Comparison of ENCODE assay signal across 8 mouse cellular contexts in genomic region chr5:142478829-142479435, GRCm38 (mm10). TPM values are rescaled to one million over a fixed set of nuclear protein-coding genes. Genes with fewer than 3 reads are reported as not detected.
DNase-seq lines count a peak whose midpoint lies in the region; ATAC-seq and TF ChIP-seq lines count a peak whose summit lies in the region.

No protein-coding gene starts in this region.

- H3K36me3 ChIP-seq in ES-Bruce4 (ENCODE audit: control insufficient read depth, insufficient read depth, low read length, poor library complexity, severe bottlenecking) = no peaks in the 10 kb centered on the region
- no peaks in the 10 kb centered on the region for H3K36me3 ChIP-seq in forebrain, embryonic 11.5 days (ENCODE audit: control insufficient read depth, insufficient read depth, low read length)
- no peaks in the 10 kb centered on the region; the same call in 1 of the 2 replicates for H3K36me3 ChIP-seq in heart, embryonic 15.5 days
- H3K36me3 ChIP-seq in liver, embryonic 14.5 days (replicated peaks; ENCODE audit: control insufficient read depth, insufficient read depth, low read depth) = no peaks in the 10 kb centered on the region
- peaks cover 28% of the 10 kb centered on the region for H3K36me3 ChIP-seq in neural tube, embryonic 13.5 days
- no peaks in the 10 kb centered on the region for H3K36me3 ChIP-seq in stomach, postnatal 0 days (ENCODE audit: control insufficient read depth, insufficient read depth, low read length)

- peak; percentile 56 for DNase-seq in c-Kit-positive CD71-positive TER-119-negative erythroid progenitor cells, embryonic 14.5 days (ENCODE audit: low read depth)
- DNase-seq in forebrain, embryonic 11.5 days (ENCODE audit: low spot score) = peak; percentile 91
- DNase-seq in kidney, postnatal 14 days = peak; percentile 84
- DNase-seq in liver, embryonic 14.5 days (ENCODE audit: low read depth in 3 of 3, low spot score in 3 of 3) = peak; percentile 42 to 47 (median 43)
- peak; percentile 85 for DNase-seq in stomach, postnatal 0 days (ENCODE audit: low spot score)

- TF ChIP-seq CTCF in ES-Bruce4 (IDR thresholded peaks at IDR 0.05; ENCODE audit: low read depth, low read length) = peak; percentile 90
- TF ChIP-seq CTCF in liver, embryonic 14.5 days (IDR thresholded peaks at IDR 0.05; ENCODE audit: low read depth) = peak; percentile 94
- TF ChIP-seq CTCF in stomach, postnatal 0 days (IDR thresholded peaks at IDR 0.05; ENCODE audit: low read depth) = peak; percentile 92

- H3K9me3 ChIP-seq in ES-Bruce4 (replicated peaks; ENCODE audit: control insufficient read depth, insufficient read depth, low read length, poor library complexity, severe bottlenecking) = no peaks in the 10 kb centered on the region
- no peaks in the 10 kb centered on the region for H3K9me3 ChIP-seq in forebrain, embryonic 11.5 days (ENCODE audit: control insufficient read depth, low read length)
- H3K9me3 ChIP-seq in heart, embryonic 15.5 days (replicated peaks) = no peaks in the 10 kb centered on the region
- H3K9me3 ChIP-seq in liver, embryonic 14.5 days (ENCODE audit: control insufficient read depth, low read length) = no peaks in the 10 kb centered on the region
- no peaks in the 10 kb centered on the region for H3K9me3 ChIP-seq in neural tube, embryonic 13.5 days
- no peaks in the 10 kb centered on the region for H3K9me3 ChIP-seq in stomach, postnatal 0 days (ENCODE audit: control insufficient read depth, low read length)

- 31% methylated on average over 17 of the region's 17 CpGs for WGBS in forebrain, embryonic 11.5 days
- whole genome bisulfite sequencing in heart, embryonic 15.5 days = 29% methylated on average over 17 of the region's 17 CpGs
- 36% methylated on average over 17 of the region's 17 CpGs for WGBS in liver, embryonic 14.5 days (ENCODE audit: insufficient replicate concordance)
- WGBS in neural tube, embryonic 13.5 days = 31% methylated on average over 17 of the region's 17 CpGs
- 31% methylated on average over 17 of the region's 17 CpGs for WGBS in stomach, postnatal 0 days

- no peak overlapping the region for H3K4me3 ChIP-seq in ES-Bruce4 (ENCODE audit: low read depth, low read length)
- H3K4me3 ChIP-seq in forebrain, embryonic 11.5 days (ENCODE audit: low read depth, low read length) = no peak overlapping the region
- peak overlapping the region; percentile 26 for H3K4me3 ChIP-seq in heart, embryonic 15.5 days
- no peak overlapping the region for H3K4me3 ChIP-seq in liver, embryonic 14.5 days (ENCODE audit: insufficient read depth in 1 of 2, low read depth in 2 of 2, low read length in 2 of 2)
- no peak overlapping the region for H3K4me3 ChIP-seq in neural tube, embryonic 13.5 days
- H3K4me3 ChIP-seq in stomach, postnatal 0 days (ENCODE audit: low read depth, low read length) = no peak overlapping the region

- H3K4me1 ChIP-seq in ES-Bruce4 (ENCODE audit: control insufficient read depth, insufficient read depth, low read length) = peaks cover 6% of the 10 kb centered on the region
- no peaks in the 10 kb centered on the region for H3K4me1 ChIP-seq in forebrain, embryonic 11.5 days (replicated peaks; ENCODE audit: control insufficient read depth, insufficient read depth, low read length)
- H3K4me1 ChIP-seq in heart, embryonic 15.5 days (replicated peaks) = peaks cover 19% of the 10 kb centered on the region
- H3K4me1 ChIP-seq in liver, embryonic 14.5 days (replicated peaks; ENCODE audit: control insufficient read depth in 2 of 2, insufficient read depth in 2 of 2, low read length in 1 of 2) = no peaks in the 10 kb centered on the region
- peaks cover 13% of the 10 kb centered on the region for H3K4me1 ChIP-seq in neural tube, embryonic 13.5 days (replicated peaks)
- no peaks in the 10 kb centered on the region for H3K4me1 ChIP-seq in stomach, postnatal 0 days (replicated peaks; ENCODE audit: control insufficient read depth, insufficient read depth)

- no peak overlapping the region; the same call in 1 of the 2 replicates for H3K9ac ChIP-seq in ES-Bruce4 (ENCODE audit: low read depth, poor library complexity, severe bottlenecking)
- no peak overlapping the region; the same call in 1 of the 2 replicates for H3K9ac ChIP-seq in forebrain, embryonic 11.5 days (ENCODE audit: low read length)
- H3K9ac ChIP-seq in heart, embryonic 15.5 days = no peak overlapping the region; the same call in 1 of the 2 replicates
- no peak overlapping the region for H3K9ac ChIP-seq in liver, embryonic 14.5 days (replicated peaks)
- no peak overlapping the region for H3K9ac ChIP-seq in neural tube, embryonic 13.5 days
- 0 out of 2 replicates have a peak overlapping the region, but pooled peaks have one; percentile 23 for H3K9ac ChIP-seq in stomach, postnatal 0 days (ENCODE audit: low read length)

- no peak overlapping the region for H3K4me2 ChIP-seq in forebrain, embryonic 11.5 days (ENCODE audit: low read depth, low read length, severe bottlenecking)
- peak overlapping the region; percentile 53 for H3K4me2 ChIP-seq in heart, embryonic 15.5 days
- H3K4me2 ChIP-seq in liver, embryonic 14.5 days (ENCODE audit: low read depth) = no peak overlapping the region
- peak overlapping the region; percentile 24; the same call in 1 of the 2 replicates for H3K4me2 ChIP-seq in neural tube, embryonic 13.5 days
- H3K4me2 ChIP-seq in stomach, postnatal 0 days (replicated peaks; ENCODE audit: low read depth) = peak overlapping the region; percentile 46

- H3K27me3 ChIP-seq in ES-Bruce4 (ENCODE audit: control insufficient read depth, insufficient read depth, low read length, poor library complexity, severe bottlenecking) = no peaks in the 10 kb centered on the region
- H3K27me3 ChIP-seq in forebrain, embryonic 11.5 days (ENCODE audit: control insufficient read depth, insufficient read depth, low read length) = no peaks in the 10 kb centered on the region
- no peaks in the 10 kb centered on the region for H3K27me3 ChIP-seq in heart, embryonic 15.5 days
- no peaks in the 10 kb centered on the region for H3K27me3 ChIP-seq in liver, embryonic 14.5 days (ENCODE audit: control insufficient read depth, insufficient read depth, low read length)
- no peaks in the 10 kb centered on the region for H3K27me3 ChIP-seq in neural tube, embryonic 13.5 days
- no peaks in the 10 kb centered on the region for H3K27me3 ChIP-seq in stomach, postnatal 0 days (ENCODE audit: control insufficient read depth, insufficient read depth, low read length)

- TF ChIP-seq EP300 in ES-Bruce4 (IDR thresholded peaks at IDR 0.05; ENCODE audit: insufficient read depth, low read depth, low read length) = 0 out of 2 replicates have a peak, but pooled peaks have one; percentile 27
- no peak for TF ChIP-seq EP300 in liver, embryonic 14.5 days (IDR thresholded peaks at IDR 0.05; ENCODE audit: low read depth)
- no peak for TF ChIP-seq EP300 in stomach, postnatal 0 days (optimal IDR thresholded peaks at IDR 0.05)

- peak; percentile 69 for ATAC-seq in forebrain, embryonic 11.5 days (replicated peaks; ENCODE audit: low FRiP score)
- ATAC-seq in heart, embryonic 15.5 days (replicated peaks; ENCODE audit: insufficient number of reproducible peaks, insufficient read depth, low FRiP score, low read depth) = peak; percentile 54; the same call in 1 of the 2 replicates
- ATAC-seq in liver, embryonic 14.5 days (ENCODE audit: insufficient read depth) = no peak
- ATAC-seq in neural tube, embryonic 13.5 days (ENCODE audit: low read depth) = peak; percentile 28; the same call in 1 of the 2 replicates
- ATAC-seq in stomach, postnatal 0 days (ENCODE audit: low FRiP score, low TSS enrichment) = peak; percentile 55

- no peak for TF ChIP-seq POLR2A in ES-Bruce4 (IDR thresholded peaks at IDR 0.05; ENCODE audit: insufficient read depth, low read length)

- peak overlapping the region; percentile 68 for H3K27ac ChIP-seq in ES-Bruce4 (ENCODE audit: insufficient read depth, low read length)
- no peak overlapping the region for H3K27ac ChIP-seq in forebrain, embryonic 11.5 days (ENCODE audit: low read depth, low read length)
- no peak overlapping the region for H3K27ac ChIP-seq in heart, embryonic 15.5 days
- H3K27ac ChIP-seq in liver, embryonic 14.5 days = no peak overlapping the region
- H3K27ac ChIP-seq in neural tube, embryonic 13.5 days (replicated peaks) = no peak overlapping the region
- no peak overlapping the region for H3K27ac ChIP-seq in stomach, postnatal 0 days (replicated peaks)

RNA-seq across cellular contexts. Expression of gene Ap5z1, which starts 15.2 kb away (rescaled TPM):
- 6.9 and 7.9 TPM in 2 replicates for polyA plus RNA-seq in ES-Bruce4 (2011; ENCODE audit: insufficient read depth, insufficient read length, low read depth, missing spikeins)
- polyA plus RNA-seq in forebrain, embryonic 11.5 days (2014; fragmentation: Nextera tagmentation; extraction: Ambion mirVana) = 12.8 and 13.1 TPM in 2 replicates
- polyA plus RNA-seq in heart, embryonic 15.5 days (2015; fragmentation: Nextera tagmentation; extraction: Ambion mirVana) = 6.0 and 8.8 TPM in 2 replicates
- polyA plus RNA-seq in liver, embryonic 14.5 days (2012; rRNA removed) = 5.8 and 6.8 TPM in 2 replicates
- 3.1 and 3.5 TPM in 2 replicates for polyA plus RNA-seq in liver, embryonic 14.5 days (2014; fragmentation: Nextera tagmentation; extraction: Ambion mirVana)
- polyA plus RNA-seq in neural tube, embryonic 13.5 days (2015; fragmentation: Nextera tagmentation; extraction: Ambion mirVana) = 10.9 and 14.1 TPM in 2 replicates
- 4.2 and 5.0 TPM in 2 replicates for polyA plus RNA-seq in stomach, postnatal 0 days (2015; fragmentation: Nextera tagmentation; extraction: Ambion mirVana)

RNA-seq across cellular contexts. Expression of gene Papolb, which starts 50.9 kb away (rescaled TPM):
- 3.3 and 3.9 TPM in 2 replicates for polyA plus RNA-seq in ES-Bruce4 (2011; ENCODE audit: insufficient read depth, insufficient read length, low read depth, missing spikeins)
- 0.12 and 0.25 TPM in 2 replicates for polyA plus RNA-seq in forebrain, embryonic 11.5 days (2014; fragmentation: Nextera tagmentation; extraction: Ambion mirVana)
- polyA plus RNA-seq in heart, embryonic 15.5 days (2015; fragmentation: Nextera tagmentation; extraction: Ambion mirVana) = 0.09 and 0.13 TPM in 2 replicates
- not detected in 2 replicates for polyA plus RNA-seq in liver, embryonic 14.5 days (2012; rRNA removed)
- polyA plus RNA-seq in liver, embryonic 14.5 days (2014; fragmentation: Nextera tagmentation; extraction: Ambion mirVana) = not detected in 2 replicates
- polyA plus RNA-seq in neural tube, embryonic 13.5 days (2015; fragmentation: Nextera tagmentation; extraction: Ambion mirVana) = 0.14 and 0.25 TPM in 2 replicates
- polyA plus RNA-seq in stomach, postnatal 0 days (2015; fragmentation: Nextera tagmentation; extraction: Ambion mirVana) = not detected in 2 replicates

Comparison
In these comparisons a context has a peak if more than half of its experiments do, and no peak if none do; other contexts are left out.
1. H3K4me2 ChIP-seq: peak in heart, embryonic 15.5 days (single experiment), neural tube, embryonic 13.5 days (single experiment) and stomach, postnatal 0 days (single experiment); none in forebrain, embryonic 11.5 days (single experiment) and liver, embryonic 14.5 days (single experiment).
2. Peak in every context shown above with its lines, with median percentiles within 50 percentile points of each other: CTCF ChIP-seq and DNase-seq.